Mouse (Mus musculus) intestine, embryonic 14.5 days (tissue): Measurements from ENCODE around the gene Heatr1. TPM values are rescaled to one million over a fixed set of nuclear protein-coding genes. Genes with fewer than 3 reads are reported as not detected.

Experiments
- ATAC-seq: fragments of 200-750 bp; cut with Nextera tagmentation; replicated peaks from 2 replicates; pipeline ENCODE4 v1.8.0; 2017; ENCODE audit warnings: low read depth, moderate number of reproducible peaks, moderate TSS enrichment, moderate library complexity; ENCODE audit not compliant: low FRiP score, low TSS enrichment
- DNase-seq: peaks from one replicate; pipeline ENCODE4 v3.0.0-alpha.2; 2018; ENCODE audit warnings: low spot score
- H3K27ac ChIP-seq: fragments of 300-500 bp; sonication (generic); 2 replicates; pipeline ENCODE4 v1.5.1; 2014; ENCODE audit warnings: low read depth, mild to moderate bottlenecking, control low read depth
- H3K27me3 ChIP-seq: fragments of 300-500 bp; sonication (generic); replicated peaks from 2 replicates; pipeline ENCODE4 v1.6.1; 2014; ENCODE audit warnings: low read length, control low read depth; ENCODE audit not compliant: control insufficient read depth, insufficient read depth
- H3K36me3 ChIP-seq: fragments of 300-500 bp; sonication (generic); 2 replicates; pipeline ENCODE4 v1.6.1; 2014; ENCODE audit warnings: low read length, control low read depth; ENCODE audit not compliant: control insufficient read depth, insufficient read depth
- H3K4me1 ChIP-seq: fragments of 300-500 bp; sonication (generic); replicated peaks from 2 replicates; pipeline ENCODE4 v1.6.1; 2014; ENCODE audit warnings: low read length, control low read depth, mixed read lengths; ENCODE audit not compliant: control insufficient read depth, insufficient read depth
- H3K4me2 ChIP-seq: fragments of 300-500 bp; sonication (generic); 2 replicates; pipeline ENCODE4 v1.6.1; 2014; ENCODE audit warnings: low read length
- H3K4me3 ChIP-seq: fragments of 300-500 bp; sonication (generic); 2 replicates; pipeline ENCODE4 v1.5.1; 2014; ENCODE audit warnings: low read depth, low read length, control low read depth, mixed read lengths
- H3K9ac ChIP-seq: fragments of 300-500 bp; sonication (generic); 2 replicates; pipeline ENCODE4 v1.6.1; 2014; ENCODE audit warnings: mild to moderate bottlenecking, low read length
- H3K9me3 ChIP-seq: fragments of 300-500 bp; sonication (generic); 2 replicates; pipeline ENCODE4 v1.6.1; 2016; ENCODE audit warnings: low read length, control low read depth; ENCODE audit not compliant: control insufficient read depth
- WGBS: fragments of 180-500 bp; shearing (Covaris S2); extraction: QIAGEN DNeasy Blood & Tissue Kit; methylation state at CpG from one replicate; pipeline ENCODE4 v1.1.7; 2014; 5-methylcytosine and 5-hydroxymethylcytosine counted together
- polyA plus RNA-seq: library from polyadenylated mRNA; unstranded; fragments of >200 nt; fragmentation: Nextera tagmentation; extraction: Ambion mirVana; gene quantifications from 2 replicates; pipeline ENCODE4 v1.2.1, GENCODE M21; 2014

Gene Heatr1
- polyA plus RNA-seq, 1 experiment from 2014 or later = 31.1 TPM

- H3K27me3 ChIP-seq = no peaks in the 10 kb centered on the region
- H3K4me3 ChIP-seq = no peak overlapping the region
- no peaks in the 10 kb centered on the region for H3K9me3 ChIP-seq
- H3K9ac ChIP-seq = no peak overlapping the region
- ATAC-seq = no peak
- WGBS = 69% methylated on average over 3 of the region's 3 CpGs
- H3K36me3 ChIP-seq = no peaks in the 10 kb centered on the region
- H3K4me2 ChIP-seq = no peak overlapping the region
- no peak for DNase-seq
- no peak overlapping the region for H3K27ac ChIP-seq
- H3K4me1 ChIP-seq = no peaks in the 10 kb centered on the region
Measured at GRCm38 (mm10) chr13:12372755-12373154, 22.1 kb upstream of the Heatr1 start.

GRCm38 (mm10) chr13:12376778-12377177 is 18.0 kb upstream of the Heatr1 start:
- Histone ChIP-seq H3K9ac (no peak overlapping the region), H3K36me3 (no peaks in the 10 kb centered on the region), H3K27me3 (no peaks in the 10 kb centered on the region), H3K9me3 (no peaks in the 10 kb centered on the region), H3K4me2 (no peak overlapping the region), H3K27ac (no peak overlapping the region), H3K4me1 (no peaks in the 10 kb centered on the region), H3K4me3 (no peak overlapping the region)
- ATAC-seq (no peak), DNase-seq (no peak)
- WGBS = 50% methylated on average over 1 of the region's 1 CpGs

- H3K4me3 ChIP-seq = no peak overlapping the region
- H3K27ac ChIP-seq = no peak overlapping the region
- no peak overlapping the region for H3K4me2 ChIP-seq
- no peaks in the 10 kb centered on the region for H3K9me3 ChIP-seq
- ATAC-seq (no peak), DNase-seq (no peak)
- no peaks in the 10 kb centered on the region for H3K27me3 ChIP-seq
- no peaks in the 10 kb centered on the region for H3K4me1 ChIP-seq
- H3K9ac ChIP-seq = no peak overlapping the region
- H3K36me3 ChIP-seq = no peaks in the 10 kb centered on the region
Measured at GRCm38 (mm10) chr13:12384796-12385195, 10.0 kb upstream of the Heatr1 start.

GRCm38 (mm10) chr13:12386286-12386685 is 8.5 kb upstream of the Heatr1 start:
- DNase-seq = no peak
- ATAC-seq = no peak
- H3K27me3 ChIP-seq = no peaks in the 10 kb centered on the region

GRCm38 (mm10) chr13:12395571-12395970 is 744 bp downstream of the Heatr1 start:
- DNase-seq = no peak

More at GRCm38 (mm10) chr13:12386286-12386685, 8.5 kb upstream of the Heatr1 start:
- Histone ChIP-seq H3K4me2 (no peak overlapping the region), H3K36me3 (no peaks in the 10 kb centered on the region), H3K9ac (no peak overlapping the region), H3K9me3 (no peaks in the 10 kb centered on the region), H3K4me3 (no peak overlapping the region), H3K27ac (no peak overlapping the region), H3K4me1 (no peaks in the 10 kb centered on the region)

GRCm38 (mm10) chr13:12408343-12409066 is 13.7 kb downstream of the Heatr1 start:
- Histone ChIP-seq H3K4me2 (no peak overlapping the region), H3K27ac (no peak overlapping the region), H3K27me3 (no peaks in the 10 kb centered on the region), H3K36me3 (peaks cover 70% of the 10 kb centered on the region), H3K9me3 (no peaks in the 10 kb centered on the region), H3K9ac (no peak overlapping the region), H3K4me1 (no peaks in the 10 kb centered on the region), H3K4me3 (no peak overlapping the region)
- ATAC-seq (no peak), DNase-seq (no peak)
- WGBS = 94% methylated on average over 9 of the region's 9 CpGs

More at GRCm38 (mm10) chr13:12395571-12395970, 744 bp downstream of the Heatr1 start:
- Histone ChIP-seq H3K4me3 (peak overlapping the region; percentile 91), H3K4me2 (peak overlapping the region; percentile 86), H3K9ac (peak overlapping the region; percentile 66), H3K27ac (no peak overlapping the region), H3K4me1 (peaks cover 7% of the 10 kb centered on the region), H3K36me3 (peaks cover 26% of the 10 kb centered on the region), H3K27me3 (0 out of 2 replicates have a peak, but pooled peaks cover 4% of the 10 kb centered on the region), H3K9me3 (no peaks in the 10 kb centered on the region)
- WGBS = 0% methylated on average over 23 of the region's 23 CpGs
- peak; percentile 8 for ATAC-seq

GRCm38 (mm10) chr13:12412016-12412415 is 17.2 kb downstream of the Heatr1 start:
- Histone ChIP-seq H3K4me2 (no peak overlapping the region), H3K4me1 (no peaks in the 10 kb centered on the region), H3K27me3 (no peaks in the 10 kb centered on the region), H3K36me3 (peaks cover 80% of the 10 kb centered on the region), H3K4me3 (no peak overlapping the region), H3K27ac (no peak overlapping the region), H3K9ac (no peak overlapping the region), H3K9me3 (no peaks in the 10 kb centered on the region)
- DNase-seq = no peak
- ATAC-seq = no peak
- 83% methylated on average over 8 of the region's 8 CpGs for WGBS

GRCm38 (mm10) chr13:12420596-12420995 is 25.8 kb downstream of the Heatr1 start:
- H3K27me3 ChIP-seq = no peaks in the 10 kb centered on the region
- 84% methylated on average over 9 of the region's 9 CpGs for WGBS
- ATAC-seq = no peak
- H3K4me1 ChIP-seq = no peaks in the 10 kb centered on the region
- H3K4me2 ChIP-seq = no peak overlapping the region
- H3K36me3 ChIP-seq = peaks cover 96% of the 10 kb centered on the region
- H3K9me3 ChIP-seq = no peaks in the 10 kb centered on the region
- DNase-seq = no peak
- H3K9ac ChIP-seq = no peak overlapping the region
- H3K27ac ChIP-seq = no peak overlapping the region
- no peak overlapping the region for H3K4me3 ChIP-seq

GRCm38 (mm10) chr13:12428556-12428955 is 33.7 kb downstream of the Heatr1 start:
- no peaks in the 10 kb centered on the region for H3K4me1 ChIP-seq
- peaks cover 91% of the 10 kb centered on the region for H3K36me3 ChIP-seq
- no peak overlapping the region for H3K9ac ChIP-seq
- no peak for ATAC-seq
- no peaks in the 10 kb centered on the region for H3K9me3 ChIP-seq
- no peak overlapping the region for H3K27ac ChIP-seq
- no peak overlapping the region for H3K4me3 ChIP-seq
- H3K4me2 ChIP-seq = no peak overlapping the region
- 94% methylated on average over 13 of the region's 13 CpGs for WGBS
- no peak for DNase-seq
- H3K27me3 ChIP-seq = no peaks in the 10 kb centered on the region
